ENCODE assay signal across 7 mouse cellular contexts in genomic region chr5:137786109-137786942, GRCm38 (mm10). TPM values are rescaled to one million over a fixed set of nuclear protein-coding genes. Genes with fewer than 3 reads are reported as not detected.
DNase-seq lines count a peak whose midpoint lies in the region; ATAC-seq lines count a peak whose summit lies in the region.

No protein-coding gene starts in this region.

- H3K4me2 ChIP-seq in embryonic facial prominence, embryonic 12.5 days (replicated peaks), result peak overlapping the region; percentile 93
- peak overlapping the region; percentile 90 for H3K4me2 ChIP-seq in limb, embryonic 11.5 days (ENCODE audit: low read depth, severe bottlenecking)
- peak overlapping the region; percentile 88 for H3K4me2 ChIP-seq in midbrain, embryonic 14.5 days (ENCODE audit: low read length)

- H3K9ac ChIP-seq in embryonic facial prominence, embryonic 12.5 days, result peak overlapping the region; percentile 93
- H3K9ac ChIP-seq in limb, embryonic 11.5 days (ENCODE audit: low read length), result peak overlapping the region; percentile 90
- H3K9ac ChIP-seq in midbrain, embryonic 14.5 days (replicated peaks; ENCODE audit: low read length), result peak overlapping the region; percentile 91

- peak overlapping the region; percentile 68 for H3K4me3 ChIP-seq in embryonic facial prominence, embryonic 12.5 days
- H3K4me3 ChIP-seq in limb, embryonic 11.5 days (ENCODE audit: low read depth, low read length), result peak overlapping the region; percentile 78
- H3K4me3 ChIP-seq in midbrain, embryonic 14.5 days (replicated peaks; ENCODE audit: low read depth, low read length), result peak overlapping the region; percentile 90

- H3K27me3 ChIP-seq in embryonic facial prominence, embryonic 12.5 days, result no peaks in the 10 kb centered on the region
- H3K27me3 ChIP-seq in limb, embryonic 11.5 days (ENCODE audit: control insufficient read depth, insufficient read depth, low read length), result no peaks in the 10 kb centered on the region
- H3K27me3 ChIP-seq in midbrain, embryonic 14.5 days (ENCODE audit: control insufficient read depth, insufficient read depth, low read length), result no peaks in the 10 kb centered on the region

- peaks cover 37% of the 10 kb centered on the region for H3K36me3 ChIP-seq in embryonic facial prominence, embryonic 12.5 days
- H3K36me3 ChIP-seq in limb, embryonic 11.5 days (ENCODE audit: control insufficient read depth, insufficient read depth, low read length), result peaks cover 19% of the 10 kb centered on the region
- H3K36me3 ChIP-seq in midbrain, embryonic 14.5 days (ENCODE audit: control insufficient read depth, insufficient read depth, low read length), result peaks cover 36% of the 10 kb centered on the region

- peak; percentile 82 for ATAC-seq in embryonic facial prominence, embryonic 12.5 days (ENCODE audit: insufficient number of reproducible peaks, insufficient read depth, low FRiP score, low TSS enrichment)
- peak; percentile 91 for ATAC-seq in limb, embryonic 11.5 days (ENCODE audit: insufficient number of reproducible peaks, low FRiP score, low TSS enrichment, low read depth)
- peak; percentile 91 for ATAC-seq in midbrain, embryonic 14.5 days (ENCODE audit: low FRiP score, low TSS enrichment)

- peak overlapping the region; percentile 98 for H3K27ac ChIP-seq in embryonic facial prominence, embryonic 12.5 days
- H3K27ac ChIP-seq in limb, embryonic 11.5 days (replicated peaks; ENCODE audit: low read depth, low read length), result peak overlapping the region; percentile 95
- peak overlapping the region; percentile 98 for H3K27ac ChIP-seq in midbrain, embryonic 14.5 days (replicated peaks; ENCODE audit: low read depth, low read length)

- H3K9me3 ChIP-seq in embryonic facial prominence, embryonic 12.5 days, result no peaks in the 10 kb centered on the region
- H3K9me3 ChIP-seq in limb, embryonic 11.5 days (ENCODE audit: control insufficient read depth, low read length), result no peaks in the 10 kb centered on the region
- no peaks in the 10 kb centered on the region for H3K9me3 ChIP-seq in midbrain, embryonic 14.5 days (ENCODE audit: control insufficient read depth, low read length)

- H3K4me1 ChIP-seq in embryonic facial prominence, embryonic 12.5 days, result peaks cover 27% of the 10 kb centered on the region
- H3K4me1 ChIP-seq in limb, embryonic 11.5 days (ENCODE audit: control insufficient read depth, insufficient read depth, low read length), result peaks cover 22% of the 10 kb centered on the region
- H3K4me1 ChIP-seq in midbrain, embryonic 14.5 days (ENCODE audit: control insufficient read depth, insufficient read depth, low read length), result peaks cover 27% of the 10 kb centered on the region

- WGBS in embryonic facial prominence, embryonic 12.5 days, result under 1% methylated on average over 76 of the region's 79 CpGs
- under 1% methylated on average over 73 of the region's 79 CpGs for WGBS in limb, embryonic 11.5 days
- under 1% methylated on average over 79 of the region's 79 CpGs for WGBS in midbrain, embryonic 14.5 days

- peak; percentile 99 for DNase-seq in adrenal gland, postnatal 25 days
- DNase-seq in heart, adult 11 months, result peak; percentile 100
- peak; percentile 99 for DNase-seq in kidney, adult 18-20 months
- DNase-seq in limb, embryonic 11.5 days (ENCODE audit: low spot score), result peak; percentile 99
- peak; percentile 100 for DNase-seq in midbrain, embryonic 14.5 days
- DNase-seq in spleen, adult 18-20 months, result peak; percentile 98

RNA-seq across cellular contexts. Expression of gene Mepce, which starts 1.1 kb away (rescaled TPM):
- 58.3 and 66.5 TPM in 2 replicates for total RNA-seq in adrenal gland, postnatal 25 days (2021)
- polyA plus RNA-seq in embryonic facial prominence, embryonic 12.5 days (2016; fragmentation: Nextera tagmentation; extraction: Ambion mirVana), result 14.5 and 15.8 TPM in 2 replicates
- polyA plus RNA-seq in limb, embryonic 11.5 days (2014; fragmentation: Nextera tagmentation; extraction: Ambion mirVana), result 12.0 and 12.2 TPM in 2 replicates
- 11.3 and 14.4 TPM in 2 replicates for polyA plus RNA-seq in midbrain, embryonic 14.5 days (2014; fragmentation: Nextera tagmentation; extraction: Ambion mirVana)

RNA-seq across cellular contexts. Expression of gene Zcwpw1, which starts 1.3 kb away (rescaled TPM):
- 3.6 and 5.2 TPM in 2 replicates for total RNA-seq in adrenal gland, postnatal 25 days (2021)
- 38.2 and 39.3 TPM in 2 replicates for polyA plus RNA-seq in embryonic facial prominence, embryonic 12.5 days (2016; fragmentation: Nextera tagmentation; extraction: Ambion mirVana)
- polyA plus RNA-seq in limb, embryonic 11.5 days (2014; fragmentation: Nextera tagmentation; extraction: Ambion mirVana), result 19.6 and 20.1 TPM in 2 replicates
- 5.6 and 8.2 TPM in 2 replicates for polyA plus RNA-seq in midbrain, embryonic 14.5 days (2014; fragmentation: Nextera tagmentation; extraction: Ambion mirVana)

RNA-seq across cellular contexts. Expression of gene Ppp1r35, which starts 7.7 kb away (rescaled TPM):
- 30.9 and 34.0 TPM in 2 replicates for total RNA-seq in adrenal gland, postnatal 25 days (2021)
- polyA plus RNA-seq in embryonic facial prominence, embryonic 12.5 days (2016; fragmentation: Nextera tagmentation; extraction: Ambion mirVana), result 51.3 and 51.9 TPM in 2 replicates
- polyA plus RNA-seq in limb, embryonic 11.5 days (2014; fragmentation: Nextera tagmentation; extraction: Ambion mirVana), result 61.4 and 62.0 TPM in 2 replicates
- polyA plus RNA-seq in midbrain, embryonic 14.5 days (2014; fragmentation: Nextera tagmentation; extraction: Ambion mirVana), result 53.4 and 58.6 TPM in 2 replicates

RNA-seq across cellular contexts. Expression of gene Tsc22d4, which starts 40.8 kb away (rescaled TPM):
- 86.0 and 104 TPM in 2 replicates for total RNA-seq in adrenal gland, postnatal 25 days (2021)
- 129 and 133 TPM in 2 replicates for polyA plus RNA-seq in embryonic facial prominence, embryonic 12.5 days (2016; fragmentation: Nextera tagmentation; extraction: Ambion mirVana)
- polyA plus RNA-seq in limb, embryonic 11.5 days (2014; fragmentation: Nextera tagmentation; extraction: Ambion mirVana), result 96.0 and 101 TPM in 2 replicates
- 42.1 and 47.0 TPM in 2 replicates for polyA plus RNA-seq in midbrain, embryonic 14.5 days (2014; fragmentation: Nextera tagmentation; extraction: Ambion mirVana)

RNA-seq across cellular contexts. Expression of gene Nyap1, which starts 44.9 kb away (rescaled TPM):
- total RNA-seq in adrenal gland, postnatal 25 days (2021), result 3.0 and 5.6 TPM in 2 replicates
- polyA plus RNA-seq in embryonic facial prominence, embryonic 12.5 days (2016; fragmentation: Nextera tagmentation; extraction: Ambion mirVana), result 3.7 and 4.6 TPM in 2 replicates
- 1.2 and 1.8 TPM in 2 replicates for polyA plus RNA-seq in limb, embryonic 11.5 days (2014; fragmentation: Nextera tagmentation; extraction: Ambion mirVana)
- 16.2 and 28.8 TPM in 2 replicates for polyA plus RNA-seq in midbrain, embryonic 14.5 days (2014; fragmentation: Nextera tagmentation; extraction: Ambion mirVana)

Comparison
In these comparisons a context has a peak if more than half of its experiments do, and no peak if none do; other contexts are left out.
1. Peak in every context shown above with its lines: DNase-seq, ATAC-seq, H3K4me3 ChIP-seq and H3K27ac ChIP-seq.